Mouse (Mus musculus): ENCODE measurements around the gene Myo1e.
A peak's percentile ranks its signal among the peaks of the same experiment; 100 is the strongest.

Myo1e gene

GRCm38 (mm10) chr9:70220461-70221170 lies 13.5 kb downstream of the Myo1e start:
- no peak for DNase-seq (ENCODE audit: low read depth, low spot score)

GRCm38 (mm10) chr9:70223142-70223541 lies 16.0 kb downstream of the Myo1e start:
- DNase-seq (ENCODE audit: low read depth, low spot score): no peak

- DNase-seq (ENCODE audit: low read depth, low spot score): no peak
Measured at GRCm38 (mm10) chr9:70224046-70224445, 16.9 kb downstream of the Myo1e start.

GRCm38 (mm10) chr9:70226359-70226758 lies 19.2 kb downstream of the Myo1e start:
- DNase-seq (ENCODE audit: low read depth, low spot score): no peak

GRCm38 (mm10) chr9:70229823-70230222 lies 22.7 kb downstream of the Myo1e start:
- DNase-seq (ENCODE audit: low read depth, low spot score): no peak

- DNase-seq (ENCODE audit: low read depth, low spot score): no peak
Measured at GRCm38 (mm10) chr9:70232044-70233010, 25.2 kb downstream of the Myo1e start.

GRCm38 (mm10) chr9:70237136-70237535 lies 30.0 kb downstream of the Myo1e start:
- no peak for DNase-seq (ENCODE audit: low read depth, low spot score)

GRCm38 (mm10) chr9:70237561-70237960 lies 30.4 kb downstream of the Myo1e start:
- no peak for DNase-seq (ENCODE audit: low read depth, low spot score)

- DNase-seq (ENCODE audit: low read depth, low spot score): no peak
Measured at GRCm38 (mm10) chr9:70238391-70238790, 31.2 kb downstream of the Myo1e start.

GRCm38 (mm10) chr9:70239229-70239628 lies 32.1 kb downstream of the Myo1e start:
- DNase-seq (ENCODE audit: low read depth, low spot score): no peak

GRCm38 (mm10) chr9:70240703-70241410 lies 33.7 kb downstream of the Myo1e start:
- no peak for DNase-seq (ENCODE audit: low read depth, low spot score)

GRCm38 (mm10) chr9:70241411-70241961 lies 34.3 kb downstream of the Myo1e start:
- peak; percentile 16 for DNase-seq (ENCODE audit: low read depth, low spot score)

GRCm38 (mm10) chr9:70242112-70242862 lies 35.1 kb downstream of the Myo1e start:
- no peak for DNase-seq (ENCODE audit: low read depth, low spot score)

- DNase-seq (ENCODE audit: low read depth, low spot score): peak; percentile 37
Measured at GRCm38 (mm10) chr9:70243241-70243640, 36.1 kb downstream of the Myo1e start.

GRCm38 (mm10) chr9:70243708-70244107 lies 36.6 kb downstream of the Myo1e start:
- DNase-seq (ENCODE audit: low read depth, low spot score): peak; percentile 9

GRCm38 (mm10) chr9:70244115-70244514 lies 37.0 kb downstream of the Myo1e start:
- peak; percentile 72 for DNase-seq (ENCODE audit: low read depth, low spot score)

- no peak for DNase-seq (ENCODE audit: low read depth, low spot score)
Measured at GRCm38 (mm10) chr9:70245040-70245439, 37.9 kb downstream of the Myo1e start.

- peak; percentile 12 for DNase-seq (ENCODE audit: low read depth, low spot score)
Measured at GRCm38 (mm10) chr9:70246427-70246826, 39.3 kb downstream of the Myo1e start.

GRCm38 (mm10) chr9:70248046-70248445 lies 40.9 kb downstream of the Myo1e start:
- no peak for DNase-seq (ENCODE audit: low read depth, low spot score)

- no peak for DNase-seq (ENCODE audit: low read depth, low spot score)
Measured at GRCm38 (mm10) chr9:70248826-70249225, 41.7 kb downstream of the Myo1e start.

Data from CD4-positive helper T cell, adult 2 months (primary cell).